Mouse (Mus musculus): ENCODE results near the gene Lamb1.

Lamb1 gene

DNA sequence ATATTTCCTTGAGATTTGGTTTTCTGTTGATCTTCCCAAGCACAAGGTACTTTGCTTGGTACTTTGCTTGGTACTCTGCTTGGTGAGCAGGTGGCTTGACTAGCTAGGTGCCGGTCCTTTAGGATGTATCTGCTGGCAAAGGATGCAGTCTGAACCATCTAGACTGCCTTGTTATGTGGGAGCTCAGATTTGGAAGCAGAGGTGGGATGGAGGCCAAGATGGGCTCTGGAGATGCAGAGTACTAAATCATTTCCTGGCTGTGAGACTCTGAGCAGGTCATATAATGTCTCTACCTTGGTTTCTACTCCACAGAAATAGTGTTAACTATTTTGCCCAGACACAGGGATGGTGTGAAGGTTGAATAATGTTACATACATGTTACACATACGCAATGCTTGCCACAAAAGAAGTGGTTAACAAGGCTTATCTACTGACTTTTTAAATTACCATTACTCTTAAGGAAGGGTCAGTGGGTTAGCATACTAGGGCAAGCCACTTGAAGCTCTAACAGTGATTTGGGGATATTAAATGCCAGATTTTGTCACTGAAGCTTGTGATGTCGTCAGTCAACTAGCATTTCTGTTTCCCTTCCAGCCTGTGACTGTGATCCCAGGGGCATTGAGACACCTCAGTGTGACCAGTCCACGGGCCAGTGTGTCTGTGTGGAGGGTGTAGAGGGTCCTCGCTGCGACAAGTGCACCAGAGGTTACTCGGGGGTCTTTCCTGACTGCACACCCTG is 52.8 kb downstream of the Lamb1 start:
- DNase-seq (ENCODE audit: low spot score) = no peak

DNA sequence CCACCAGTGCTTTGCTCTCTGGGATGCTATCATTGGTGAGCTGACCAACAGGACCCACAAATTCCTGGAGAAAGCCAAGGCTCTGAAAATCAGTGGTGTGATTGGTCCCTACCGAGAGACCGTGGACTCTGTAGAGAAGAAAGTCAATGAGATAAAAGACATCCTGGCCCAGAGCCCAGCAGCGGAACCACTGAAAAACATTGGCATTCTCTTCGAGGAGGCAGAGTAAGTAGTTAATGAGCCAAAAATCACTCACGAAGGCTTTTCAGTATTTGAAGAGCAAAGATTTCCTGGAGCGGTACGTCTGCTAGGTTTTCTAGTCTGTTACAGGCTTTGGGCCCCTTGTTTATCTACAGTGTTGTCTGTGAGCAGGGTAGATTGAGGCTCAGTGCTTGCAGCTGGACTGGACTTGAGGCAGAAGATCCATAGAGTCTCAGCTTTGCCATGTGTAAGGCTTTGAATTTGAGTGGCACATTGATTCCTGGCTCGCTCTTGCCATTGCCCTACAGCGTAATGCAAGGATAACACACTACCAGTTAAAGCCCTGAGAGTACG is 53.5 kb downstream of the Lamb1 start:
- DNase-seq (ENCODE audit: low spot score) = peak; percentile 14

DNA sequence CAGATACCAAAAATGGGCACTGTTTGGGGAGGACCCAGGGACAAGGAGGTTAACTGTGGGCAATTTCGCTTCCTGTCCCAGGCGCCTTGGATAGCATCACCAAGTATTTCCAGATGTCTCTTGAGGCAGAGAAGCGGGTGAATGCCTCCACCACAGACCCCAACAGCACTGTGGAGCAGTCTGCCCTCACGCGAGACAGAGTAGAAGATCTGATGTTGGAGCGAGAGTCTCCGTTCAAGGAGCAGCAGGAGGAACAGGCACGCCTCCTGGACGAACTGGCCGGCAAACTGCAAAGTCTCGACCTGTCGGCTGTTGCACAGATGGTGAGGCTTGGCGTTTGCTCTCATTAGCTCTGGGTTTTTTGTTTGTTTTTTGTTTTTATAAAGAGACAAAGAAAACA is 55.8 kb downstream of the Lamb1 start:
- no peak for DNase-seq (ENCODE audit: low spot score)

DNA sequence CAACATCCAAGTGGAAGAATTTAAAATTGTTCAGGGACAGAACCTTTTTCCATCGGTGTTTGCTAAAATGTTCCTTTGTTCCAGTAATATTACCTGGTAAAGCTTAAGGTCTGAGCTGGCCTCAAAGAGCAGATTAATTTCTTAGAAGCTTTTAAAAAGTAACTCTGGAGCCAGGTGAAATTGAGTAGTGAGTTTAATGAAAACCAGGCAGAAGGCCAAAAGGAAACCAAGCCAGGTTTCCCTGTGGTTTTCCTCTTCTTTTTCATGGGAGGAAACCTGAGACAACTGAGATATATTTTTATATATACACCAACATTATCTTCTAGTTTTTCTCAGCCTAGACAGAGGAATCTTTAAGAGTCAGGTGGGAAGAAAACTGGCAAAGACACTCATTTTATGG is 56.5 kb downstream of the Lamb1 start:
- no peak for DNase-seq (ENCODE audit: low spot score)

DNA sequence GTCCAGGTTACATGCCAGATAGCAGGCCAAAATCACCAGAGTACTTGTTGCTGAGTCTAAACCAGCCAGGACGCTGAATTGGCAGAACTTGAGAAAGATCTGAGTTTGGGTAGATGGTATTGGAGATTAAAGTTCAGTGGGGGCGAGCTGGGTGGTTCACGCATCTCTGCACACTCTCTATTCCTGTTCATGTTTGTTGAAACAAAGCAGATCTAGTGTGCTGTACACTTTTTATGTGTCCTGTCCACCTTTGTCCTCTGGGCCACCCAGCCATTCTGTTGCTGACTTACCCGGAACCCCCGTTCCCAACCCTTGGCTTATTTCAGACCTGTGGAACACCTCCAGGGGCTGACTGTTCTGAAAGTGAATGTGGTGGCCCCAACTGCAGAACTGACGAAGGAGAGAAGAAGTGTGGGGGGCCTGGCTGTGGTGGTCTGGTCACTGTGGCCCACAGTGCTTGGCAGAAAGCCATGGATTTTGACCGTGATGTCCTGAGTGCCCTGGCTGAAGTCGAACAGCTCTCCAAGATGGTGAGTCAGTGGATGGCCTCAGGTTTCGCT is 58.2 kb downstream of the Lamb1 start:
- no peak for DNase-seq (ENCODE audit: low spot score)

DNA sequence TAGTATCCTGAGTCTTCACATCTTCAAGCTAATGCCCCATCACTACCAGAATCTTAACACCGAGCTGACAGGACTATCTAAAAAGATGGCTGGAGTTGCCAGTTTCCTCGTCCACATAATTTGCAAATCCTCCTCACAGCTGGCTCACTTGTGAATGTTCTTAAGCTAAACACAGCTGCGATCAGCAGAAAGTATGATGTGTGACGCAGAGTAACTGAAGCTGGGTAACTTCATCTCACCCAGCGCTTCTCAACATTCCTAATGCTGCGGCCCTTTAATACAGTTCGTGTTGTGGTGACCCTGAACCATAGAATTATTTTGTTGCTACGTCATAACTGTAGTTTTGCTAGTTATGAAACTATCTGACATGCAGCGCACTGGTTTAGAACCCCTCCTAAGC is 62.1 kb downstream of the Lamb1 start:
- DNase-seq (ENCODE audit: low spot score) = no peak

DNA sequence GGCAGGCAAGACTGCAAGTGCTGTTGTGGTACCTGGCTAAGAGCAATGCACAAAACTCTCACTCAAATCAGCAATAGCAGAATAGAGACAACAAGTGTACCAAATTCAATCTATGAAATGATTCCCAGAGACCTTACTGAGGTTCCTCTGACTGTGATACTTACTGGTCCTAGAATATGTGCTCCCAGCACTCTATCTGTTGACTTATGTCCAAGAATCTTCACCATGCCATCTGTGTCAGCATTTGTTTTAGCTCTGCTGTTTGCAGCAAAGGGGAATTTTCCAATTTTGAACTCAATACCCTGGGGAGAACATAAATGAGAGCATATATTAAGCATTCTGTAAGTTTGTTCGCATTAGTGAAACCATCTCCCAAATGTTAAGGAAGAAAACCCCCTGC is 68.2 kb downstream of the Lamb1 start:
- DNase-seq (ENCODE audit: low spot score) = no peak

GRCm38 (mm10) chr12:31350191-31350943 is 85.3 kb downstream of the Lamb1 start:
- peak; percentile 20 for DNase-seq (ENCODE audit: low spot score)

DNA sequence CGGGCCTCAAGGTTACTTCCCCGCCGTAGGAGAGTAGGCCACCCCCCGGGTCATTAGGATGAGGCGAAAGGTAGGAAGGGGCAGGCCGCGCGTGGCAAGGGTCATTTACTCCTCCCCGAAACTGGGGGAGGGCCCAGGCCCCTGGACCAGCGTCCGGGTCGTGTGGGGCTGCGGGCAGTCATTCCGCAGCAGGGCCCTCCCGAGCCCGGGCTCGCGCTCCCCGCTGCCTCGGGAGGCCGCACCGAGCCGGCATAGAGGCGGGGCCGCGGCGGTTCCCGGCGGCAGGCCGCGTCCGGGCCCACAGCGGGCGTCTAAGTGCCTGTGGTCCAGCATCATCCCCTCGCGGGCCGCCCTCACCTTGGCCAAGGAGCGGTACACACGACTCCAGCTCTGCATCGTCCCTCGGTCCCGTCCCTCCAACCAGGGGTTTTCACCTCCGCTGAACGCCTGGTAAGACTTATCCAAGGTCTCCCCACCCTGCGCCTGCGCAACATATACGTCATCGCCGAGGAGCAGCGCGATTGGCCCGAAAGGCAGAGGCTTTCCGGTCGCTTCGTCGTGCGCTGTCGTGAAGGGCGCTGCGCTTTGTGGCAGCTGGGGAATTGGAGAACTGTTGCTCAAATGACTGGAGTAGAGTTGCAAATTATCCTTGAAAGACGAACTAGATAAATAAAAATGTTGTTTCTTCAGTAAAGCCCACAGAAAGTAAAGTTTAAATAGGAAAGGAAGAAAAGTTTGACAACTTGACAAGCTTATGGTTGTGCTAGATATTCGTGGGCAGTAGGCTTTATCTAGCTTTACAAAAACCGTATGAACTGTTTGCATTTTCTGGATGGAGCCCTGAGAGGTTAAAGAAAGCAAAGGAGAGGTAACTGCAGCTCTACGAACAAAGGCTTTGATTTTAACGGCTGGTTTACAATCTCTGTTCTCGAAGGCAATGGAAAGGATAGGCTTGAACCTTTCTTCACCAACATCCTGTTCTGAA is 86.2 kb downstream of the Lamb1 start, which contains the start of gene Dld:
TSS of gene Dld (minus strand) at position 510 of the 985 bp plus-strand sequence.
- peak; percentile 98 for DNase-seq (ENCODE audit: low spot score)

- peak; percentile 48 for DNase-seq (ENCODE audit: low spot score)
Measured at GRCm38 (mm10) chr12:31366428-31366827, 101.4 kb downstream of the Lamb1 start.

- DNase-seq (ENCODE audit: low spot score) = no peak
Measured at GRCm38 (mm10) chr12:31367721-31368120, 102.7 kb downstream of the Lamb1 start.

DNA sequence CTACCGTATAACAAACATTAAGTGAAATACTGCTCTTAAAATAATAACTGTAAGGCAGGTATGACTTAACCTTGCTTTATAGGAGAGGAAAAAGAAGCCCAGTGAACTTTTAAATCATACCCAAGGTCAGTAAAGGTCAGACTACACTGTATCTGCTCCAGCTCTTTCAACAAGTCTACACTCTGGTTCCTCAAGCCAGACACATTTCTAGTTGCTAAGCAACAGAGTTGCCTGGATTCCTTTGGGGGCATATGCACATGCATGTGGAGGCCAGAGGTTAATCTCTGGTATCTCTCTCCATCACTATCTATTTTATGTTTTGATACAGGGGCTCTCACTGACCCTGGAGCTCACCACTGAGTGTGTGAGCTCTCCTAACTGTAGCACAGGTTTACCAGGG is 104.1 kb downstream of the Lamb1 start:
- peak; percentile 55 for DNase-seq (ENCODE audit: low spot score)

GRCm38 (mm10) chr12:31369656-31370055 is 104.6 kb downstream of the Lamb1 start:
- DNase-seq (ENCODE audit: low spot score) = no peak

DNA sequence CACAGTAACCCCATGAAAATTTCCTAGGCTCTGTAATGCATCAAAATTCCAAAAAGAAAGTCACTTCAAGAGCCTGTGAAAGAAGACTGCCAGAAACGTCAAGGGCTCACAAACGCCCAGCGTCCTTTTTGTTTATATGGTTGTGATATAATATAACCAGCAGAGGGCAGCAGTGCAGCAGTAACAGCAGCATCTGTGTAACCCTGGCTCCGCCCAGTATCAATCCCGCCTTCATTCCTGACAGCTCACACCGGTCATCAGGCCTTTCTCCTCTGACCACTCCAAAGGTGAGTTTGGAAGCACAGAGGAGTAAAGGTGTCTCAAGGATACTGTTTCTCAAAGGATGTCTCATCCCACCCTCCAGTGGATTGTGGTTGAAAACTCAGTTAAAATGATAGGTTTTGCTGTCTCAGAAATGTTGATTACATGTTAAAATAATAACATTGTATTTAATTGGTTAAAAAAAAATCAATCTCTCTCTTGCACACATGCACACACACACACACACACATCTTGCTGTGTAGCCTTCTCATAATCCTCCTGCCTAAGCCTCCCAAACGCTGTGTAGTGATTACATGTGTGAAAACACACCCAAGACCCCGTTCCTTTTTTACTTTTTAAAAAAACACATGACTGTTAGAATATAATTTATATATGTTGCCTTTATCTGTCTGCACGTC is 109.7 kb downstream of the Lamb1 start:
- peak; percentile 84 for DNase-seq (ENCODE audit: low spot score)

GRCm38 (mm10) chr12:31375283-31375615 is 110.2 kb downstream of the Lamb1 start:
- DNase-seq (ENCODE audit: low spot score) = no peak

- peak; percentile 29 for DNase-seq (ENCODE audit: low spot score)
Measured at GRCm38 (mm10) chr12:31376326-31376950, 111.4 kb downstream of the Lamb1 start.

GRCm38 (mm10) chr12:31377241-31377640 is 112.2 kb downstream of the Lamb1 start:
- DNase-seq (ENCODE audit: low spot score) = no peak
